Mouse (Mus musculus) liver, postnatal 0 days (tissue): ENCODE measurements around the gene Pold4.

Source experiments
- CTCF ChIP-seq: sonication (generic); IDR thresholded peaks from 2 replicates; pipeline ENCODE4 v1.5.1; 2016; ENCODE audit warnings: antibody characterized with exemption, low read depth
- EP300 ChIP-seq: IDR thresholded peaks from 2 replicates; pipeline ENCODE4 v1.6.1; 2016; ENCODE audit warnings: antibody characterized with exemption, low read depth, mild to moderate bottlenecking

GRCm38 (mm10) chr19:4193129-4193528 is 38.6 kb upstream of the Pold4 start:
- TF ChIP-seq CTCF (no peak), EP300 (no peak)
